Mouse (Mus musculus) kidney, postnatal 10 days (tissue): ENCODE results near the gene Cd44.
A peak's percentile ranks its signal among the peaks of the same experiment; 100 is the strongest.

Experiments
- DNase-seq: peaks from one replicate; pipeline ENCODE4 v3.0.0; 2021; ENCODE audit warnings: mixed read lengths

The Cd44 gene

DNA sequence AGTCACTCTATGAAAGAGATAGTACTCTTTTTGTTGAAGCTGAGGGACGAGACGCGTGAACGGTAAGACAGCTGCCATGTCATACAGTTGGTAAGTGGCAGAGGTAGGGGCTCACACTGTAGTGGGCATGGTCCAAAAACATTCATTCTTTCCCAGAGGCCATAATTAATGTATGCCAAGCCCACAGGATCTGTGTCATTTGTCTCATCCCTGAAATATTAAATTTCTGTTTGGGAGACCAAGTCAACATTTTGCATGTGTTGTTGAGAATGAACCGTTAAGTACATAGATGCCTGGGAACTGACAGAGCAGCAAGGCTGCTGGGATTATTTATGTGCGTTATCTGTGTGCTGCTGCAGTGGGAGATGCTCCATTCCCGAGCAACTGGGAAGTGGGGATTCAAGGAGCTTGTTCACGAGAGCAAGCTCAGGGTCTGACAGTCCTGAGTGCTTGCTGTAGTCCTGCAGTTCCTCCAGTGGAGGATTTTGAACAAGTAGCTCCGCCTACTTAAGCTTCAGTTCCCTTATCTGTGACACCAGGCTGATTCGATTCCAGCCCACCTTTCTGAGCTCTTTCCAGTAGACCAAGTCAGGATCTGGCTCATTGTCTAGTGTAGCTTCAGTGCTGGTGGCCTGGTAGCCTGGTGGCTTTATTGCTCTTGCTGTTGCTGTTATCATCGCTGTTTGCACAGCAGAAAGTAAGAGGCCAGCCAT lies 12.5 kb upstream of the Cd44 start:
- no peak for DNase-seq

DNA sequence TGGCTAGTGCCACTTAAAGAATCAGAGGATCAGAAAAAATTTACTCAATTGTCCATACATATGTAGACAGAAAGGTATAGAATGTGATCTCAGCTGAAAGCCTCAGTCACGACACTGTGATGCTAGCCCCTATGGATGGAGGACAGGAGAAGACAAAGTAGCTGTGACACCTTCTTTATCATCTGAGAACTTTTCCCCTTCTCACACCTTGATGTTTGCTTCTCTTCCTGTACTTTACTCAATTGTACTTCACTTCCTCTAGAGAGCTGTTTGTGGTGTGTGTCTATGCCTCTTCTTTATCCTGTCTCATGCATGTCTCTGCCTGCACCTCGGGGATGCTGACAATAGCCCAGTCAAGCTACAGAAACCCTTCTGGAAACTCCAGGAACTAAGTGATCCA lies 11.5 kb upstream of the Cd44 start:
- DNase-seq: no peak

DNA sequence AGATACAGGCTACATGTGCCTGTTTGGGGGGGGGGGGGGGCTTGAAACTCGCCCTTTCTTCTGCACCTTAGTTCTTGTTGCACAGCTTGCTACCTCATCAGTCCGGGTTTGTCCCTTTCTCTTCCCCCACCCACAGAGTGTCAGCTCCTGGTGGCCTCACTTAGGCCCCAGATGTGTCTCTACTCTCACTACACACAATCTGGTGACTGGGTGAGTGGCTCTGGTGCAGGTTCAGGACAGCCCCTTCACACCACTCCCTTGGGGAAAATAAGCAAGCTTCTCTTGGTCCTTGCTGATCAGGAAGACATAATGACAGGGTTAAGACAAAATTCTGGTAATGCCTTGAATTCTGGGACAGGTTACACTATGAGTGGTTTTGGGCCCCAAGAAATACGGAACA lies 11.0 kb upstream of the Cd44 start:
- DNase-seq: no peak

DNA sequence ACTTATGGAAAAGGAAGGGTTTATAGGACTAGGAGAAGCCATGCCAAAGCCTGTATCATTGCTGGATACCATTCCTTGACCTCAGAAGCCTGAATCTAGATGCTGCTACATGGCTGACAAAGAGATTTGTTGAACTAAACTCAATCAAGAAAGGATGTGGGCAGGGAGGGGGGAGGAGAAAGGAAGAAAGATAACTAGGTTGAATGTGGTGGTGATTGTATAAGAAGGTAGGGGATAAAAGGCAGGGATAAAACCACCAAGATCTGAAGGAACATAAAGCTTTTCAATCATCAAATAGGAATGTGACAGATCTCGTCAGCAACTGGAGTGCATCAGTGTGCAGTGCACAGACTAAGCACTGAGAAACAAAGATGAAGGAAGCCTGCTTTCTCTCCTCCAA lies 7.9 kb upstream of the Cd44 start:
- DNase-seq: no peak

DNA sequence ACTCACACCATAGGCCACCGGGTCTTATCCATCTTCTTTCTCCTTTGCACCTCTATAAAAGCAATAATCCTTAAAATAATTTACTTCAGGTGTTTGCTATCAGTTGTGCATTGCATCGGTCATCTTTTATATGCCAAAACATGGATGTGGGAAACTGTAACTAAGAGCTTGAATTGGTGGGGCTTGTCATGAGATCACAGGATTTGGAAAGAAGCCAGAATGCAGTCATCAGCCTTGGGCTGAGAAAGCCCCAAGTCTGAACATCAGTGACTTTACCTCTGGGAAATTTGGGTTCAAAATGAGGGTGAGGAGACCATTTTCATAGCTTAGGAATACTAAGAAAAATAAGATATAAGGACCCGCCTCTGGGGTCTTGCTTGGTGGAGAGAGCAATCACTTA lies 4.1 kb upstream of the Cd44 start:
- no peak for DNase-seq

DNA sequence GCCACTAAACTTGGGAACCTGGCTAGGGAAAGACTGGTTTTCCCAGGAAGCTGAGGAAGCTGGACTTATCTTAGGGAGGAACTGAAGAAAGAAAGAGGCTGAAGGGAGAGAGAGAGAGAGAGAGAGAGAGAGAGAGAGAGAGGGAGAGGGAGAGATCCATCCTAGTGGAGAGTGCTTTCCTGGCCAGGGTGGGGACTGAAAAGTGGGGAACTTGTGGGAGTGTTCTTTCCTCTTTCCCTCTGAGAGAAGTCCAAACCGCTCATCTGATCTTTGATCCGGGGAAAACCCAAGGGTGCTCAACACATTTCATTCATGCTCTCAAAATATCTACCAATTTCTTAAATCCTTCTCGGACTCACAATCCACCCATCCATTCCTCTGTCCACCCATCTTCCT lies 361 bp upstream of the Cd44 start:
- DNase-seq: no peak

DNA sequence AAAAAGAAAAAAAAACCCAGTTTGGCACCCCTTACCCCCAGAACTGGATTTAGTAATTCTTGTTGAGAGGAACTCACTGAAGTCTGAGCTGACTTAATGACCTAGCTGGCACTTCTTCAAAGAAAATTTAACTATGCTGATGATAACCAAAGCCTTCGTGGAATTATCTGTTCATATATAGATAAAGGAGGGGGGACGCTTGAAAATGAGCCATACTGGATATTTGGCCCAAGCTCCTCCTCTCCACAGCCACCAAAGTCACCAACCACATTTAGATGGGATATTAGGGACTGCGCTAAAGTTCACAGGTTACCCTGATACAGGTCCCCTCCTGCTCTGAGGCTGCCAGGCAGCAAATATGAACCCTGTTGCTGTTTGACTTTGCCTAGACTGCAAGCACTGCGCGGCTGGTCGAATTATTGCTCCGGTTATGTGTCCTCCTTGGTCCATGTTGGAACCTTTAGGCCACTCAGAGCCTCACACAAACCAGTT lies 1.2 kb downstream of the Cd44 start:
- DNase-seq: no peak

DNA sequence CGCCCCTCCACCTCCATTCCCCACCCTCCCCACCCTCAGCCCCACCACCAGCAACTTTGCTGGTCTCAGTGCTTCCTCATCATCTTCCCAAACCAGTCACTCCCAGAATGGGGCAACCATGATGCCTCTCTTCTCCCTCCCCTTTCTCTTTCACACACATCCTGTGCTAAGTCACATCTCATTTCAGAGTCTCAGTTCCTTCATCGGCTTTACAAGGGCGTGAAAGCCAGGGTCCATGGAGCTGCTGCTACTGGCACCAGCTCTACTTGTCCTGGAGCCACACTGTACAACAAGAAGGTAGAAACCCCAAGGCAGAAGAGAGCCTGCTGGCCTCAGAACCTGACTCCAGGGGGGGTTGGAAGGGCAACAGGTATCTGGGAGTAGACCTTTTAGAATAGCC lies 2.2 kb downstream of the Cd44 start:
- DNase-seq: no peak

DNA sequence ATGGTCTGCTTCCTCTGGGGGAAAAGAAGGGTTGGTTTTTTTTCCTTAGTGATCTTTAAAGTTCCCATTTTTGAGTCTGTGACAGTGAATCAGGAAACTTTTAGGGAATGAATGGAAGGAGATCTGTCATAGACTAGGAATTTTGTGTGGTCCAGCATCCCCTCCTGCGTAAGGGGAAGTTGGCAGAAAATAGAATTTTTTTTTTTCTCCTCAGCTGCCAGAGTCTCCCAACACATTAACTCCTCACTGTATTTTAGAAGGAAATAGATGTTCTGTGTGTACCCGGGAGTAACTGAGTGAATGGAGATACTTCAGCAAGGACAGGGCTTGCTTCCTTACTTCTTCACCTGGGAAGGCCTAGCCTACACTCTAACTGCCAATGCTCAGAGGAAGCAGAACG lies 2.9 kb downstream of the Cd44 start:
- no peak for DNase-seq

DNA sequence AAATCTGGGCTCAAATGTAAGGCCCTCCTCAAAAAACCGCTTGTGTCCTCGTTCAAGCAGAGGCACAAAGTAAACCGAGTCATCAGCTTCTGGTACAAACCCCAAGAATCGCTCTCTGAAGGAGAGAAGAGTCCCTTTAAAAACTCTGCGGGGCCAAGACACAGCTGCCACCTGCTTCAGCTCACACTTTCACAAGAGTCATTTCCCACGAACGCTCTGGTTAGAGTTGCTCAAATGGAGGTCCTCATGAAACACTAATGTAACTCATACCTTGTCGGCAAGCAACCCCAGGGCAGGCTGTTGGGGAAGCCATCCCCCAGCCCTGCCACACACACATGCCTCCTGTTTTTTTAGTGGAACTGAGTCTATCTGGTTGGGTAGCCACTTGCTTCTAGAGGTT lies 5.3 kb downstream of the Cd44 start:
- DNase-seq: no peak

DNA sequence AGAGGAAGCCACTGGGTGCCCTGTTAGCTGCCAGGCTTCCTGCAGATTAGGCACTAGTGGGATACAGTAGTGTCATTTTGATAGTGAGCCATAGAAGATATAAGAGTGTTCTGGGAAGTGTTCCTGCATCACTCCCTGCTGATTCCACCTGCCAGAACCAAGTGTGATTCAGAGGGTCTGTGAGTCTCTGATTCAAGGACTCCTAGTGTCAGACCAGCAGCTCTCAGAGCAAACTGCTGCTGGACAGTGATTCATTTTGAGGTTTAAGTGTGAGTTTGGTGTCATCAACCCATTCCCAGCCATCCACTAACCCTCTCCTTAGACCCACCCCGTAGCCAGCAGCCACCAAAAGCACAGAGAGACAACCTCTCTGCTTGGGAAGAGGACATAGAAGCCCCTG lies 6.3 kb downstream of the Cd44 start:
- no peak for DNase-seq

DNA sequence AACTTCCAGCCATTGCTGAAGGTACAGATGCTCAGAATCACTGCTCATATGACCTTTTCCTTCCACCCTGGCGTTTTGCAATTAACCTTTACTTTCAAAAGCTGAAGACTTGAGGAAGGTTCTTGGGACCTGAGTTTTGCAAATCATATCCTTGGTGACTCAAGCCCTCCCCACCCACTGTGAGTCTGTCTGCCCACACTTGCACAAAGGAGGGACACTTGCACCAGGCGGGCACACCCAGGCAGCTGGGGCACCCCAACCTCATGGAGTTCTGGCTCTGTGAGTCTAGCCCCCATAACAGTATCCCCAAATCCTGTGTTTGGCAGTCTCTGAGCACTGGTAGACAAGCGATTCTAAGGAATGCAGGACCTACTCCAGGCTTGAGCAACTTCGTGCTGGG lies 6.7 kb downstream of the Cd44 start:
- no peak for DNase-seq

DNA sequence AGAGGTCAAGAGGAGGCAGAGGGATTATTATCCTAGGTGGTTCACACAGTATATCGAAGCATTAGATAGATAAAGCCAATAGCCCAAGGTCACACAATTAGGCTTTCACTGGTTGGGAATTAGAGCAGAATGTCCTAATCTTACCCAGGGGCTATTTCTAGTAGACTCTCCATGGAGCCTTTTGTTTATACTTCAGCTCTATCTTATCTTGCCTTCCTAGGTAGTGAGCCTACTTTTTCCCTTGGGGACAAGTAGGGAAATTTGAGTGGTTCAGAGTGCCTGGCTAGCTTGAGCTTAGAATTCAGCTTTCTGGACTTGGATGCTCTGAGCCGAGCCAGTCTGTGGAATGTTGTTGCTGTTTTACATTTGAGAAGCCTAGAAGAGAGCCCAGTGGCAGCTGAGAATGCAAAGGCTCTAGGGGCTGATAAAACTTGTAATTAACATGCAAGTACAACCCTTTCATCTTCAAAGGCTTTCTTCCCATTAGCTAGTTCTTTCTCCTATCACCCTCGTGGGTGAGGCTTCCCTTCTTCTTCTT lies 12.7 kb downstream of the Cd44 start:
- no peak for DNase-seq

DNA sequence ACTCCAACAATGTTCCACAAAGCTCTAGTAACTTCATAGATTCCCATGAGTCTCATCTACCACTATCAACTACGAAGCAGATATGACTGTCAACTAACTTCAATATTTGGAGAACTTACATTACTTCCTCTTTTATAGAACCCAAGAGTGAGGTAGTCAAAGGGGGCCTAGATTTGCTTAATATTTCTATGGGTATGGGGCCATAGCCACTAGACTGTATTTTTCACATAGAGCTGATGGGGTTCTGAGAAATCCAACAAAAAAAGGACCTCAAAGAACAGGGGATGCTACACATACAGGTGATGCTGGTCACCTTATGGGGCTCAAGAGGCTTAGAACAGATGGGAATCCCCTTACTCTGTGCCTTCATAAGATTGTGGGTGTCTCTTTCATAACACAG lies 14.3 kb downstream of the Cd44 start:
- no peak for DNase-seq

DNA sequence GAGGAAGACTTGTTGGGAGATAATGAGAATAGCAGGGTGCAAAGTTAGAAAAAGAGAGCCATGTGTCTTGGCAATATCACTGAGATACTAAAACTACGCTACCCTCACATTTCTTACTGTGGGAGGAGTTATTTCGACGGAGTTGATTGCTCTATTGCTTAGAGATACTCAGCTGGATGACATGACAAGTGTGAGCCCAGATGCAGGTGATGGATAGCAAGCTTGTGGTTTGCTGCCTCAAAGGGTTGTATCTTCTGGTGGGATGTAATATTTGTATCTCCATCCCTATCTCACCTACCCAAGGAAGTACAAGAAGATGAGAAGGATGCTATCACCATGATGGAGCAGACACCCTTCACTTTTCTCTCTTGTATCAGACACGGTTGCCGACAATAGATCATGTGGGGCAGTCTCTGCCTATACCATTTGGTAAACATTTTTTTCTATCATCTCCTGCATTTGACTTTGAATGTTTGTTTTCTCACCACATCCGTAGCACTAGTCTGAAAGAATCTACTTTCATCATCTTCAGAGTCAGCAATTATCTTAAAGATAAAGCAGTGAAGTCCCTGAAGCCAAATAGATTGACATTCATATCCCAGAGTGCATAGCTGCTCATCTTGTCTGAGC lies 15.0 kb downstream of the Cd44 start:
- no peak for DNase-seq

DNA sequence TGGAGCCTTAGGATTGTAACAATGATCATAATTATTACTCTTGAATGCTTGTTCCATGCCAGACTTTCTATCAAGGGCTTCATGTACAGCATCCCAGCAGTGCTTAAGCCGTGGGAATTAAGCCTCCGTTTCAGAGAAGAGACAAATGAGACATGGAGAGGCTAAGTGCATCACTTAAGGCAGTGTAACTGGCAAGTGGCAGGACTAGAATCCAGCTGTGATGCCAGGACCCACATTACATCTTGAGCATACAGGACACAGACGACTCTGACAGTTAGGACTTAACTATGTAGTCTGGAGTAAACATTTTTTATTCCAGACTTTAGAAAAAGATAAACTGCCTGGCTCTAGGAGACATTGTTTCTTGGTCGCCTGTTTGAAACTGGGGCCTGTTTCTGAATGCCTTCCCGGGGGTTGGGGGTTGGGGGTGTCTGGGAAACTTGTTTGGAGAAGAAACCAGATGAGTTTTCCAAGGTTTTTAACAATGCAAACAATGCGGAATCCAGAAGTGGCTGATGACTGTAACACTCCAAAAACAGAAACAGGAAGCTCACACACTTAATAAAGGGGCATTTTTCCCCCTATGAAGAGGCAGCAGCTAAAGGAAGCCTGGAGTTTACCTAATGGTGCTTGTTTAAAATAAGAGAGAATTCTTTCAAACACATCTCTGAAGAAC lies 18.7 kb downstream of the Cd44 start:
- peak; percentile 44 for DNase-seq

DNA sequence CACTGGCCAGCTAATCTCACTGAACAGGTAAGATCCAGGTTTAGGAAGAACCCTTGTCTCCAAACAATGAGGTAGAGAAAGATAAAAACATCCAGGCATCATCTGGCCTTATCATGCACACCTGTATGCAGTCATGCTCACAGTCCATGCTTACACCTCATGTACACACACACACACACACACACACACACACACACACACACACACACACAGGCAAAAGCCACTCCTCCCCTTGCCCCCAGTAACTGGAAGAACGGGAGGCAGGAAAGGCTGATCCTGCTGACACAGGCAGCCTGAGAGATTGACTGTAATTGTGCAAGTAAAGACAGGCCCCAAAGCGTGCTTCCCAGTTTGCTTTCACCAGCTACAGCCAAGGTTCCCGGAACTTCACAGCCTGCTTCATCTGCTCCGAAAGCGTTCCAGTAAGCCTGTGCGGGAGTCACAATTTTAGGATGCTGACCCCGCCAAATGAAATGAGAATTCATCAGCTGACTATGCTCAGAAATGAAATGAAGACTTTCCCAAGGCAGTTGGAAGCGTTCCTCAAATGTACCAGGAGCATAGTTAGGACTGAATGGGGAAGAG lies 19.4 kb downstream of the Cd44 start:
- DNase-seq: peak; percentile 32

DNA sequence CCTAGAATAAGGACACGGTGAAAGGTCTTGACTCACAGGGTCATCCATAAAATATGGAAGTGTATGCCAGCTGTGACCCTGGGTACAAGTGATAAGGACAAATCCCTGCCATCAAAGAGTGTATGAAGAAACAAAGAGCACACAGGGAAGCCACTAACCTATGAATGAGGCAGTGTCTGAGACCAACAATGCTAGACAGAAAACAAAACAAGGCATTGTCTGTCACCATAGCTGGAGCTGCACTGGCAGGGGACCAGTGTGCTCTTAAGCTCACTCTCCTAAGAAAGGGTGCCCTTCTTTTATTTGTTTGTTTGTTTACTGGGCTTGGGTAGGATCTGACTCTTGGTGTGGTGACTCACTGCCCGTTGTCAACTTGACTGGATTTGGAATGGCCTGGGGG lies 23.0 kb downstream of the Cd44 start:
- DNase-seq: no peak

DNA sequence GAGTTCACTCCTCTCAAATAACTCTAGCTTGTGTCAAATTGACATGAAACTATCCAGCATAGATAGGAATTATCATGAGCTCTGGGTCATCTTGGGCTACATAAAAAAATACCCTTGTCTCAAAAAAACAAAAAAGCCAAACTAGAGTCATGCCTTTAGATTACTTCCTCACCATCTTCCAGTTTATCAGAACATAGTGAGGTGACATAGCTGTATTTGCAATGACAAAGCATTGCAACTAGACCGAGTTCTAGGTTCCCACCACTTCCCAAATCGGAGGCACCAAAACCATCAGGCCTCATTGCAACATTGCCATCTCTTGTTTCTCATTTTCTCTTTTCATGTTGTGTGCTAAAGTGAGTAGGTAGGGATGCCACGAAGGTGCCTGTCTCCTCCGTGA lies 24.0 kb downstream of the Cd44 start:
- DNase-seq: no peak

DNA sequence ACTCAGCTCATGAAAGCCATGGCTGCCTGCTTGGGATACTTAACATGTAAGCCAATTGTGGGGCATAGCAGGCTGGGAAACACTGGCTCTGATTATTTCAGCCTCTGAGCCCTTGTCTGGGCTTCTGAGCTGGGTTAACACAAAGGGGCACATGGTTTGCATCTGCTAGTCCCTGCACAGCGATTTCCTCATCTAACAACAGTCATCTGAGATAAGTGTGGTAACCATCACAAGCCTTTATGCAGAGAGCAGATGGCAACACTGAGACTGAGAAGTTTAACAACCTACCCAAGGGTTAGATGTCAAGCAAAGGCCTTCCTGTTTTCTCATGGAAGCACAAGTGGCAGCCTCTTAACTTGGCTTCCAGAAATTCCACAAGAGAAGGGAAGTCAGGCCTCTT lies 25.3 kb downstream of the Cd44 start:
- DNase-seq: no peak

DNA sequence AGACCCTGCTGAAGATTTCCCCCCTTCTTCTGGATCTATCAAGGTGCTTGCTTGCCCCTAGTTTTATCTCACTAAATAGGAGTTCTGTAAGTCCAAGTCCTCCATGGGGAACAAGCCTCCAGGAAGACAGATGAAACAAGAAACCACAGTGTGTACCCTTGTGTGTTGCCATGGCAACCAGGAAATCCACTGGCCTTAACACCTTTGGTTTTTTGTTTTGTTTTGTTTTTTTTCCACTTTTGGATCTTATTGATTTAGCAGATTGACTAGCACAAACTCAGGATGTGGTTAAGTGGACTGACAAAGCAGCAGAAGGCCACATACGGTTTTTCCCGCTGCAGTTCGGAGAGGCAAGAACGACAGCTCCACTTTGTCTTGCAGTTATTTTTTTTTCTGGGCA lies 27.6 kb downstream of the Cd44 start:
- DNase-seq: no peak

DNA sequence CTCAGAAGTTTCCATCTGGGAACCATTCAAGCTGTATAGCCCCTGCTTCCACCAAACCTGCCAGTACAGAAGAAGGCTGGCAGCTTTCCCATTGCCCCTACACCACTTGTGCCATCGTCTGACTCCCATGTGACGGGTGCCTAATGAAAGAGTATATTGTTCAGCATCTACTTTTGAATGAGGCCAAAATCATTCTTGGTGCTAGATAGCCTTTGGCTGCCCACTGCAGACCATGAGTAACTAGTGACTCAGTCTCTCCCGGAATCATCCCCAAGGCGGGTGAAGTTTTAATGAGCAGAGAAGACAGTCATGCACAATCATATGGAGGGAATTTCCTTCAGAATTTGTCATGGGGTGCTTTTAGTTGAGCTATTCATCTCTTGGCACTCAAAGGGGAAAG lies 28.3 kb downstream of the Cd44 start:
- no peak for DNase-seq

DNA sequence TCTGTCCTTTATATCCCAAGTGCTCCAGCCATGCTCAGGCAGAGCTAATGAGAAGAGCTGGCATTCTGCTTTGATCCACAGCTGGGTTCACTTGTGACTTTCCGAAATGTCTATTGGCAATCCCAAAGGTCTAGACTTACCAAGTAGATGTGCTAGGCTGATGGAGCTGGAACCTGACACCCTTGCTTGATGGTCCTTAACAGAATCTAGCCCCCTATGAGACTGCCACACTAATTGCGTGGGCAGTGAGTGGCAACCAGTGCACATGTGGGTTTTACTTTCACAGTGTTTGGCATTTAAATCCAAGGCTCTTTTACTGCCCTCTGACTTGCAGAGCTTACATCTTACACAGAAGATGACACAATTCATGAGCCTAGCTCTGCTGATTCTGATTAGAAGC lies 29.0 kb downstream of the Cd44 start:
- no peak for DNase-seq

DNA sequence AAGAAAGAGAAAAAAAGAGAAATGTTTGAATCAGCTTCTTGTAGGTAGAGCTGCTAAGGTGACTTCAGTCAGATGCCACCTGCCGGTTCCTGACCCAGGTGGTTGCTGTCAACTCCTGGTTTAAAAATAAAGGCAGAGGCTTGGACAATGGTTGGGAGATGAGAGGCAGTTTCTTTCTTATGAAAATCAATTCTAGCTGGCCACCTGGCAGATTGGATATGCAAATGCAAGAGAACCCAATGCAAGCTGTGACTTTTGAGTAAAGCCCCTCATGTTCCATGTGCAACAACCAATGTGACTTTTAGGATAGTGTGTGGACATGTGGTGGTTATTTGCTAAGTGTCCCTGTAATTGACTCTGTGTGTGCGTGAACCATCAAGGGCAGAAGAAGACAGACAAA lies 33.0 kb downstream of the Cd44 start:
- DNase-seq: no peak
